Mouse (Mus musculus) cerebellum, adult 9-10 months (tissue): ENCODE measurements at regions not wholly inside any gene's neighbourhood (a gene's known extent, or its start where the extent isn't known, plus 50 kb on each side); places are given as distances from the start of the nearest gene placed in this dataset.
A peak's percentile ranks its signal among the peaks of the same experiment; 100 is the strongest.

Source experiments
- DNase-seq: peaks from one replicate; pipeline ENCODE4 v3.0.0; 2022

GRCm38 (mm10) chr15:36916998-36917397 is 90.6 kb downstream of the Zfp706 start:
- no peak for DNase-seq

DNA sequence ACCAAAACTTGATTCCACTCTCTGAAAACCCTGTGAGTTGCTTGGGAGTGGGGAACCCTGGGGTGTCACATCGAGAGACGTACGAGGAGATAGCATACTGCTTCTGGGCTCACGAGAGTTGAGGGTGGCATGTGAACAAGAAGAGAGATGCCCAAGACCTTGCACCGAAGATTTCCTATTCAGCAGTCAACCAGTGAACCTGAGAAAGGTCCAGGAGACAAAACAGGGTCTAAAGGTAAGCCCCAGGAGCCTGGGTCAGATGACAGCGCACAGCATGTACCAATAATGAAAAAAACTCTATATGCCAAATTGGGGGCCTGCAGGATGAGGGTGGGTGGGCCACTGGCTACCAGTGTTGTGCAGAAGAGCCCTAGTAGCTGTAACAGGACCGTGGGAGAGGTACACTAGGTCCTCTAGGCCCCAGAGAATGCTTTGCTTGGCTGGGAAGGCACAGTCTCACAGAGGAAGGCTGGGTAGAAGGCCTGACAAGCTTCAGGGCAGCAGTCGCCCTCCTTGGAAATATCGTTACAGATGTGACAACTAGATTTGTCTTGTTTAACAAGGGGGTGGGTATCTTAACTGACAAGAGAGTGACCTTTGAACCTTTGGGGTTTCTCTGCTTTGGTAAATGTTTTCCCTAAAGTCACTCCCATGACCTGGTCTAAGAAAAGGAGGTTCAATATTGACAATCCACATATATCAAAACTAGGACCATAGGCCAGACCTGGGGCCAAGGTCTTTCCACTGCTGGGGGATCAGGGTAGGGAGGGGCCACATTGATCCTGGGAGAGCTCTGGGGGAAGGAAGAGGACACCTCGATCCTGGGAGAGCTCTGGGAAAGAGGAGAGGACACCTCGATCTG is 93.1 kb downstream of the Zfp706 start:
- DNase-seq = no peak

DNA sequence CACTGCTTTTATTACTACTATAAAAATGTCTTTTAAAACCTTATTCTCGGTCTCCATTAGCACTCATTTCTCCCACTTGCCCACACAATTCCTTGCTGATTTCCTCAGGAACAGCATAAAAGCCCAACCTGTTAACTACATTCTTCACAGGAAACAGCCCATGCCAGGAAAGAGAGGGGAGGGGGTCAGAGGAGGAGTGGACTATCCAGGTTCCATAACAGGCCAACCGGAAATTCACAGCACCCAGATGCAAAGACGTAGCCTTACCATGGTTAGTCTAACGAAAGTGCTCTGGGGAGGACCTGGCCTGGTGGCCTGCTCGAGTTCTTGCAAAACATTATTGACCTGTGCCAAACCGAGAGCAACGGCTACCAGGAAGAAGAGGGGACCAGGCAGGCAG is 94.3 kb downstream of the Zfp706 start:
- DNase-seq = no peak

DNA sequence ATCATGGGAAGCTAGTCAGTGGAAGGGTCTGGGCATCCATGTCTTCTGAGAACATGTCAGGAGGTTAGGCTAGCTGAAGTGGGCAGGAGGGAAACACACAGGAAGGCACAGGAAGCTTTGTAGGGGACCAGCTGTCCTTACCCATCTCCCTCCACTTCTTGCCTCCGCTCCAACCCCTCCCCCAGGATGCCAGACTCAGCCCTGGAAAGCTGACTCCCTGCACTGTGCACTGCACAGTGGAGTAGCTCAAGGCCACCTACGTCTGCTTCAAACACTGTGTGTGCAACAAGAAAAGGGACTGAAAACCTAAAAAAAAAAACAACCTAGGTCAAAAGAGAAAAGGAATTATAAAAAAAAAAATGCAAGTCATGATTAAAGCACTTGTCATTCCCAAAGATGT is 97.3 kb downstream of the Zfp706 start:
- no peak for DNase-seq

- DNase-seq = no peak
Measured at GRCm38 (mm10) chr15:36909494-36909893, 98.1 kb downstream of the Zfp706 start.

DNA sequence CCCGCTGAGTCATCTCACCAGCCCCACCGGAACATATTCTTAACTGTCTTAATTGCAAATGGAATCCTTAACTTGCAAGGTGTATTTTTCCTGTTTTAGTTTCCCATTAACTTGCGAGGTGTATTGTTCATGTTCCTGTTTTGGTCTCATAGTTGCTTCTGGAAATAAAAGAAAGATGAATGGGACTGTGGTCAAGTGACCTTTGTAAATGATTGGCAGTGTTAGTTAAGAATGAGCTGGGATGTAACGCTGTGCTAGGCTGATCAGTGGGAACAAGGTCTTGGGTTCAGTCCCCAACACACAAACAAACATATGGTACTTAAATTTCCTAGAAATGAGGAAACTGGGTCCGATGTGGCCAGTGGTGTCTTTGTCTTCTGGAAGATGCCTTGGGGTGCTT is 100.8 kb downstream of the Zfp706 start:
- DNase-seq = no peak

GRCm38 (mm10) chr15:36906052-36906451 is 101.5 kb downstream of the Zfp706 start:
- DNase-seq = no peak

- no peak for DNase-seq
Measured at GRCm38 (mm10) chr15:36903922-36904321, 103.7 kb downstream of the Zfp706 start.

DNA sequence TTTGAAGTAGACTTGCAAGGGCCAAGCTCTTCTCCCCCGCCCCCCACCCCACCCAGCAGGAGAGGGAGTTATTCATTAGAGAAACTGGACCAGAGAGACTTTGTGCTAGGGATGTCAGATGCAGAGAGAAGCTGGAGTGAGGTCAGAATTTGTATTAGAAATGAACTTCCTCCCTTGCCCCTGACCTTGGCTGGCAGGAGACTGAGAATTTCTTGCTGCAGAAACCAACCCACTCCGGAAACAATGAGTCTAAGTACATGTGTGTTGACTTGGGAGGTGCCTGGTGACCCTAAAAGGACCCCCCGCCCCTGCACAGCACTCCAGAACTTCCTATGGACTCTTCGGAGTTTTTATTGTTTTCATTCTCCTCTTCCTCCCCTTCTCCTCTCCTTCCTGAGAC is 104.3 kb downstream of the Zfp706 start:
- DNase-seq = no peak

DNA sequence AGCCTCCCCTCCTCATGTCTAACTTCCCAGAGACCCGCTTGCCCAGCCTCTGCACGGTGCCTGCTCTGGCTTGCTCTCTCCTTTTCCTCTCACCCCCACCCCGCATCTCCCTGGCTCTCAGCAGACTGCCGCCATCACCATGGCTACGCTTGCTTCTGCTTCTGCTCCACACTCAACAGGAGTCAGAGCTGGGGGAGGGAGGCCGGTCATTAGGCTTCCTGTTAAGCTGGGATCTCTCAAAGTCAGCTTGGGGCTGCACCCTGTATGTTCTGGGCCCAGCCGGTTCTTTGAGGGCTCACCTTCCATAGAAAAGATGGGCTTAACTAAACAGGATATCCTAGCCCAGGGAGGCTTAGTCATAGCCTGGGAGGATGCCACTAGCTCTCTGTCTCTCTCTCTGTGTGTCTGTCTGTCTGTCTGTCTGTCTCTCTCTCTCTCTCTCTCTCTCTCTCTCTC is 105.7 kb downstream of the Zfp706 start:
- DNase-seq = peak; percentile 57

GRCm38 (mm10) chr15:36901350-36901749 is 106.2 kb downstream of the Zfp706 start:
- no peak for DNase-seq

- DNase-seq = no peak
Measured at GRCm38 (mm10) chr15:36900940-36901339, 106.6 kb downstream of the Zfp706 start.

DNA sequence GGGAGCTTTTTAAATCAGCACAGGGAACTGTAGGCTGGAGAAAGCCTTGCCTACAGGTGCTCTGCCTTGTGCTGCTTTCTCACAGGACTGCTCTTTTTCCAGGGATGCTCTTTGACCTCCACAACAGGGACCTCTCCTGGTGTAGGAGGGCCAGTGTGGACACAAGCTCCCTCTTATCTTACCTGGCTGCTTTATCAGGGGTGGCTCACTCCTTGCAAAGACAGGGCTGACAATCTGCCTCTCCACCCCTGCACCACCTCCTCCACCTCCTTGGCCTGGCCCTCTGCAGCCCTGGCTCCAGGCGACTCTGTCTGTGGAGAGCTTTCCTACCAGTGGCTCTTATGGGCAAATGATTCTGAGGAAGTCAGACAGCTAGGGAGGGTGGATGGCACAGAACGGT is 107.7 kb downstream of the Zfp706 start:
- DNase-seq = no peak

GRCm38 (mm10) chr15:36898857-36899523 is 108.6 kb downstream of the Zfp706 start:
- no peak for DNase-seq

- DNase-seq = no peak
Measured at GRCm38 (mm10) chr15:36898326-36898725, 109.2 kb downstream of the Zfp706 start.

- DNase-seq = no peak
Measured at GRCm38 (mm10) chr15:36896265-36896664, 111.3 kb downstream of the Zfp706 start.

DNA sequence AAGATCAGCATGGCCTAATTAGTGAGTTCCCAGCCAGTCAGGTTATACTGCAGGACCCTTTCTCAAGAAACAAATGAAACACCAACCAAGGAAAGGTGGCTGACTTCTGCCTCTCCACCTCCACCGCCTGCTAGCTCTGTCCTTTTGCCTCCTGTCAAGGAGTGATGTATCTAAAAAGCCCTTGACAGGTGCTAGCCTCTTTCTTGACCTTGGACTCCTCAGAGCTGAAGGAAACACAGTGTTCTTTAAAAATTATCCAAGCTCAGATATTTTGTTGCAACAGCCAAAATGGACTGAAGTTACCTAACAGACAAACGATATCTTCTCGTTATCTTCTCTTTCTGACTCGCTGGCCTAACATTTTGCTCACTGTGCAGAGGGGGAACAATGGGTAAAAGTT is 112.5 kb downstream of the Zfp706 start:
- DNase-seq = no peak

DNA sequence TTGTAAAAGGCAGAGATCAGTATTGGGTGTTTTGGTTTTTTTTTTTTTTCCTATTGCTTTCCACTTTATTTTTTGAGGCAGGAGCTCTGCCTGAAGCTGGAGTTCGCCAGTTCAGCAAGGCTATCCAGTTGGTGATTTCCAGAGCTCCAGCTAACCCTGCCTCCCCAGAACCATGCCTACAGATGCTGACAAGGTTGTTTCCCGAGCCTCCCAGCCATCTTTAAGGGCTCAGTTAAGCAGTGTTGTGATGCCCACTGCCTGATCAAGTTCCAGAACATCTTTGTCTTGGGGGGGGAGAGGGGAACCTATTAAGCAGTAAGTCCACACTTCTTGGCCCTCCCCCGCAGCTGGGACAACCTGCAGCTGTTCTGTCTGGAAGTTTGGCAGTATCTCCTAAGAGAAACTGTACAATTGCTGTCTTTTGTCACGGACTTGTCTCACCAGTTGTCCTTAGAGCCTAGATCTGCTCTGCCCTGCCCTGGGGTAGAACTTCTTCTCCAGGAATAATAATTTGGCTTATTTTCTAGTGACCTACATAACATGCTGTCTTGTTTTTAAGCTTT is 114.1 kb downstream of the Zfp706 start:
- no peak for DNase-seq

DNA sequence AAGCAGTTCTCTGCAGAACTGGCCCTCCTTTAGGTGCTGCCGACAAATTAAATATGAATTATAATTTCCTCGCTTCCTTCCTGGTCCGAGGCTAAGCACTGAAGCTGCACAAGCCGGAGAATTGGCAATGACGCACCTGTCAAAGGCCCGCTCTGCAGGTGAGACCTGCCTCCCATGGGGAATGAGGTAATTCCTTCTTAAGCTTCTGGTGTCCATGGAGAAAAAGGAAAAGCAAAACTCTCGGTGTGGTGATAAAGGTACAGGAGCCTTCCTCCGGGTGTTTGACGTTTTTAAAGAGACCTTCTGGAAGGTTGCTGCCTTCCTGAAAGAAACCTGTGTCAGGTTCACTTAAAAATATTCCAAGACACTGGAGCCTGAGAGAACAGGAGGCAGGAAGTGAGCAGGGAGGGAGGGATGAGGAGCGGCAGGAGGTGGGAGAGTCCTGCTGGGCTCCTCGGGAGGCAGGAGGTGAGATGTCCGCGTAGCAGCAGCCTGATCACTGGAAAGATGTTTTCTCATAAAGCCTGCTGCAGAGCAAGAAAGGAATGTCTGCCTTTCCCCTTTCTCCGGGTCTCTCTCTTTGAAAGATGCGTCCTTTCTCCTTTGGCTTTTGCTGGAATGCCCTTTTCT is 114.9 kb downstream of the Zfp706 start:
- peak; percentile 87 for DNase-seq

DNA sequence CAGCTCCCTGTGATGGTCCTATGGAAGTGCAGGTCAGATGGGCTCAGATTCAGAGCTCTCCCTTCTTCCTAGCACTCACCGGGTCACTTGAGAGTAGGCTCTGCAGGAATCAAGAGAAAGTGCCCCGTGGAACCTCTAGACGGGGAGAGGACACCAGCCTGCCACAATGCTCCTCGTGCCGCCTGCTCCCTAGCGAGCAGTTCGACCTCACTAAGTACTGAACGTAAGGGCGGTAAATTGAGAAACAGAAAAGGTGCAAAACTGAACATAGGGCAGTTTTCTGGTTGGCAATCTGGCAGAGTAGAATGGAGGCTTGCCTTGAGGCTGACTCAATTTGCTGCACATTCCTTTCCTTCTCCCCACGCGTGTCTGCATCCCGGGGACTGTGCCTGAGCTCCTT is 115.7 kb downstream of the Zfp706 start:
- DNase-seq = peak; percentile 51

- DNase-seq = no peak
Measured at GRCm38 (mm10) chr15:36891296-36891695, 116.3 kb downstream of the Zfp706 start.

GRCm38 (mm10) chr15:36889072-36889471 is 118.5 kb downstream of the Zfp706 start:
- no peak for DNase-seq

DNA sequence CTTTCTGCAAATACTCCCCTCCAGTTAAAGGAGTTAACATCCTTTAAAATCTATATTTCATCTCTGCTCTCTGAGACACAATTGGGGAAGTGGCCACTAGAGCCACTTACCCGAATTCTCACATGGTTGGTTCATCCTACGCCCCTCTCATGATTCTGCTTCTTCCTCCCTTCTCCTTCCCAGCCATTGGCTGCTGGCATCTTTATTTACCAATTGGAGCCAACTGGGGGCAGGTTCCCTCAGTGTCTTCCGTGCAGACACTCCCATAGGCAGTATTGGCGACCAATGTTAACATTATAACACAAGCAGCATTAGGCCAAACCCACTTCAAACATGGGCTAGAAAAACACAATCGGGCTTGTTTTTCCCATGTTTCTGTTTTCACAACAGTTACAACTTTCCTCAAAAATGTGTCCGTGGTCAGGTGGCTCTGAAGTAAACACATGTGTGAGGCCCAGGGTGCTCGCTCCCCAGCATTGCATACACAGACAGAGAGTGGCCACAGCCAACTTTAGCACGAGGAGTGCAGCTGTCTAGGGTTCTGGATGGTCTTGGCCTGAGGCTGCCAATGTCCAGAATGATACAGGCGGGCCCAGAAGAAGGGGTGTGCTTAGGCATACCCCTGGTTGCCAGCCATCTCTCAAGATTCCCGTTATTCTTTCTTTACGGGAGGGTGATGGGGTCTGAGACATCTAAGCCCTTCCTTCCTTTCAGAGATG is 119.1 kb downstream of the Zfp706 start:
- DNase-seq = no peak
